Mouse (Mus musculus) heart, adult 9 months (tissue): ENCODE results near the gene Lancl2.

ENCODE experiments used
- DNase-seq, 2 experiments: peaks; one replicate each; pipeline ENCODE4 v3.0.0; 2022; ENCODE audit warnings: low spot score in 2 of 2

The Lancl2 gene

DNA sequence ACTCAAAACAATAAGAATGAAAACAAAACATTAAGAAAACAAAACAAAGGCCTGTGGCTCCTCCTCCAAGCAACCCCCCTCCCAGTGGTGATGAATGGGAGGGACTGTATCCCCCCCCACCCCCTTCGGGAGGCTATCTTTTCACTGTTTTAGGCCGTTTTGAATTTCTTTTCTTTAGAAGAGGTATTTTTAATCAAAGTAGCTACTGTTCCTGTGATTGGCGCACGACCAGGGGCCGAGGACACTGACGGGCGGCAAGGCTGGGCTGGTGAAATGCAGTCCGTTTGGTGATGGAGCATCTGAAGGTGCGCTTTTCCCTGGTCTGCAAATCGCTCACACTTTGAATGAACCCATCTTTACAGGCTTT, at the start of gene Lancl2:
Gene Lancl2 (plus strand): TSS at position 165 of the 367 bp plus-strand sequence.
- DNase-seq = peak in 1 of 2 experiments; percentile 22

DNA sequence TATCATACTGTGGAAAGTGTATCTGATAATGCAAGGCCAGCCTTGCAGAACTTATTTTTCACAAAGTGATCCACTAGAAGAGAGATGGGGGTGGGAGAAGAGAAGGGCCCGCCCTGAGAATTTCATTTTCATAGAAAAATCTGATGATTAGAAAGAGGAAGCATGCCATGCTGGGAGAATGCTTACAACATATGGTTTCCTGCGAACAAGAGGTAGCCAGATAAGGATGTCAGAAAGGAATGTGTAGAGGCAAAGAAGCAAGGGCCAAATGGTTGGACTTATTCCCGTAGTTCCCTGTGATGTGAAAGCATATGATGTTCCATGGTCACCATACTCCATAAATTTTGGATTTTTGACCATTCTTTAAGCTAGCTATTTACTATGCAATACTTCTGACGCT, 41.0 kb upstream of the Lancl2 start:
- no peak for DNase-seq

- DNase-seq = no peak
These were observed 18.2 kb upstream of the Lancl2 start for GRCm38 (mm10) chr6:57684156-57684555.

- DNase-seq = peak; percentile 90 to 91
These were observed 10.7 kb upstream of the Lancl2 start, which contains the start of gene Pyurf for GRCm38 (mm10) chr6:57691467-57692261. TSS of gene Pyurf (minus strand) at chr6:57692078.

GRCm38 (mm10) chr6:57693116-57693515, 9.2 kb upstream of the Lancl2 start:
- DNase-seq = no peak

GRCm38 (mm10) chr6:57701686-57702085, 654 bp upstream of the Lancl2 start:
- no peak for DNase-seq

DNA sequence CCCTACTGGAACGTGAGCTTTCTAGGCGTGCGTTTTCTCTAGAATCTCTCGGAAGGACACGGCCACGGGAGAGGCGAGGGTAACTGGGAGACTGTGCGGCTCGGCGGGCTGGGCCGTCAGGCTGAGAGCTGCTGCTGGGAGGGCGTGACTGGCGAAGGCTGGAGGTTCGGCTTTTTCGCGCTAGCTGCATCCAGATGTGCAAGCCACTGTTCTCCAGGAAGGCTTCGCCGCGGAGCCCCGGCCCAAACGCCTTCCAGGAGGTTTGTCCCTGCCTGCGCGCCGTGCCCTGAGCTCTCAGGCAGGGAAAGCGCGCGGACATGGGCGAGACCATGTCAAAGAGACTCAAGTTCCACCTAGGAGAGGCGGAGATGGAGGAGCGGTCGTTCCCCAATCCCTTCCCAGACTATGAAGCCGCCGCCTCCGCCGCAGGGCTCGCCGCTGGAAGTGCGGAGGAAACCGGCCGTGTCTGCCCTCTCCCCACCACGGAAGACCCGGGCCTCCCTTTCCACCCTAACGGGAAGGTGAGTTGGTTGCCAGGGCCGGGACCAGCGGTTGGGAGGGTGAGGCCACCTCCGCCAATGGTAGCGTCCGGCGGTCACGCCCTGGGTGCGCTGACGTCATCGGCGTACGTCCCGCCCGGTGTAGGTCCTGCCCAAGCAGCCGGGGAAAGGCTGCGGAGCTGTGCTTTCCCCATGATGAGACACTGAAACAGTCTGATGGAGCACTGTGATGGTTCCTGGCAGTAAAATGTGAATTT, 581 bp downstream of the Lancl2 start:
- DNase-seq = peak; percentile 96 to 97

GRCm38 (mm10) chr6:57703703-57704102, 1.4 kb downstream of the Lancl2 start:
- DNase-seq = peak; percentile 14 to 20

GRCm38 (mm10) chr6:57706721-57707120, 4.4 kb downstream of the Lancl2 start:
- DNase-seq = no peak

GRCm38 (mm10) chr6:57711726-57712125, 9.4 kb downstream of the Lancl2 start:
- no peak for DNase-seq

GRCm38 (mm10) chr6:57721347-57721746, 19.0 kb downstream of the Lancl2 start:
- no peak for DNase-seq

DNA sequence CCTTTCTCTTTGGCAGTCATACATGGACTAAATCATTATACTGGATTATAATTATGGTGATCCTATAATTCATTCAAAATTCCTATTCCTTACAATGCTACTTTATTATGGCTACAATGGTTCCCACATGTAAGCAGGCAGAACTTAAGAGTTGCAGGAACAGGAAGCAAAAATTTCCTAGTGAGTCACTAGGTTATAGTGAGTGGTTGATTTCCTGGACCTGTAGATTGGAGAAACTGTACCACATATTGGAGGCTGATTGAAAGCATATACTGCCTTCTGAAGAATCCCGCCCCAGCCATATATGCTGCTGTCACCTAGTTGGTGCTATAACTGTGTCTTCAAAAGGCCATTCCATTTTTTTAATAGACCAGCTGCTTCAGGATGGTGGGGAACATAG, 40.4 kb downstream of the Lancl2 start:
- no peak for DNase-seq

DNA sequence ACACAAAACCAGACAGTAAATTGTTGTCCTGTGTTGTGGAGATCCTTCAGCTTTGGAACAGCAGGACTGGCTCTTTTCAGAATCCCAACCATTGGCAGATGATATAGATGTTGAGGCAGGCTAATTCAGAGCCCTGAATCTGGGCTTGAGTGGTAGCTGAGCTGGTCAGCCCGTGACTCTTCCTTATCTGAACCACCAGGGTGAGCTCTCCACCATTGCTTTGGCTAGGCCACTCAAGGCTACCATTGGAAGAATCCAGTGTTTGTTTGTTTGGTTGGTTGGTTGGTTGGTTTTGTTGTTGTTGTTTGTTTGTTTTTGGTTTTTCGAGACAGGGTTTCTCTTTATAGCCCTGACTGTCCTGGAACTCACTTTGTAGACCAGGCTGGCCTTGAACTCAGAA, 41.0 kb downstream of the Lancl2 start:
- DNase-seq = no peak

DNA sequence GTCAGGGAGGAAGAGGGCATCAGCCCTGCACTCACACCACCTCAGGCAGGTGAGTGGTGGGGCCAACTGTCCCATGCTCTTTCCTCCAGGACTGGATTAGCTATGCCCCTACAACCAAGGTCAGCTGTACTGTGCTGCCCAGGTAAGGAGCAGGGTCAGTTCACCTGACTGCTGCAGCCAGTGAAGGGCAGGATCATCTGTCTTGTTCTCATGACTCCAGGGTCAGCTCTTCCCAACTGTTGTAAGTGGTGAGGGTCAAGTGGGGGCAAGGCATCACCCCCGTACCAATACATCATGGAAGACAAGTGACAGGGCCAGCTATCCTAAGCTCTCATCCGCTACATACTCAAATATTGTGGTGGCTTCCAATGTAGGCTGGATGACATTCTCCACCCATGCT, 41.8 kb downstream of the Lancl2 start:
- DNase-seq = no peak

GRCm38 (mm10) chr6:57744974-57745747, 42.8 kb downstream of the Lancl2 start:
- DNase-seq = no peak

DNA sequence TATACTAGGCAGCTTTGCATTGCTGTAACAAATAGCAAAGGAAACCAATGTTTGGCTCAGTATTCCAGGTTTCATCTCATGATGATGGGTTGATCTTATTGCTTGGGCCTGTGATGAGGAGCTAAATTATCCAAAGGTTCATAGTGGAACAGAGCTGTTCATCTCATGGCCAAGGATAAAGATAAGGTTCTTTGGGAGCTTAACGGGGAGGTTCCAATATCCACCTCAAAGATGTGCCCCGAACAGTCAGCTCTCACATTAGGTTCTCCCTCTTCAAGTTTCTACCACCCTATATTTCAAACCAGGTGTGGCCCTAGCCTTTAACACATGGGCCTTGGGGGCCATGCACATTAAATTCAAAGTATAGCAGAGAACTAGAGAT, 43.4 kb downstream of the Lancl2 start:
- no peak for DNase-seq

DNA sequence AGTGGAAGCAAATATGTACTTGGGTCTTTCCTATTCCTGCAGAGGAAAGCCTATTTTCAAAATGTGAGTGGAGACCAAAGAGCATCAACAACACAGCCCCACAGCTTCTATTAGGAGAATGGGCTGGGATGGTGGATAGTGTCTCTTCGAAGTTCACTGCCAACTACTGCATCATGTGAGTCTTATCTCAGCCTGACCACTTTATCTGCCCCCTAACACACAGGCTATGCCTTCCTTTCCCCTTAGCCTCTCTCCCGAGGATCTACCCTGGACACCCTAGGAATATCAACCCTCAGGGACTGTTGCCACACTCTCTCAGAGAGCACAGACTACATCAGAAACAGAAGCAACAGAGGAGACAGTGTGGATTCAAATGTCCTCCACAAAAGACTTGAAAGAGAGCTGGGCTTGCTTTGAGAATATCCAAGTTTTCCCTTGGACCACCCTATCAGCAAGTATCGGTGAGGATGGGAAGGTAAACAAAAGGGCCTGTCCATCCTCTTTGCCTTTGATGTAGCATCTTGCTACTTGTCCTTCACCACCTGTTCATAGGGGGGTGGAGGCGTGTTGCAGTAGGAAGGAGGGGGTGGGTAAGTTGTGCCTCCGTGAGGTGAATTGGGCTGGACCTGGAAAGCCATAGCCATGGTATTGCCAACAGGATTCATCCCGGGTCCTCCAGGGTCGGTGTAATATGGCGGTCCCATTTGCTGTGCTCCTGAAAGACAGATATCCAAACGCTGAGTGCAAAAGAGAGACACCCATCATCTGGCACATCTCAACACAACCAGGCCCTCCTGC, 51.8 kb downstream of the Lancl2 start:
- DNase-seq = no peak

DNA sequence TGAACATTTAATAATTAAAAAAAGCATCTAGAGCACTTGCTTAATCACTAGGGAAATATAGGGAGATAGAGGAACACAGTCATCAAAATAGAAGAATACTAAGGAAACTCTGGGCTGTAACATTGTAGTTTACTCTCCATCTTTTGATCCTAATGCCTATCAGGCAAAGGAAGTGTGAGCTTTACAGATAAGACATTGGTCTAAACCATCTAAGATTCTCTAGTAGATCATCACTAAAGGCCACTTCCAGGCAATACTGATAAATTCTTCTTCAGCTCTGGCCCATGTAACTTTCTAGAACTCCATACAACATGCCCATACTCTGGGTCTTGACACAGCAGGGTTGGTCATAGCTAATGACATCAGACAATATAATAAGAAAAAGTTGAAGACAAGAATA, 60.7 kb downstream of the Lancl2 start:
- no peak for DNase-seq

GRCm38 (mm10) chr6:57765095-57765878, 62.9 kb downstream of the Lancl2 start:
- peak; percentile 11 to 17 for DNase-seq

DNA sequence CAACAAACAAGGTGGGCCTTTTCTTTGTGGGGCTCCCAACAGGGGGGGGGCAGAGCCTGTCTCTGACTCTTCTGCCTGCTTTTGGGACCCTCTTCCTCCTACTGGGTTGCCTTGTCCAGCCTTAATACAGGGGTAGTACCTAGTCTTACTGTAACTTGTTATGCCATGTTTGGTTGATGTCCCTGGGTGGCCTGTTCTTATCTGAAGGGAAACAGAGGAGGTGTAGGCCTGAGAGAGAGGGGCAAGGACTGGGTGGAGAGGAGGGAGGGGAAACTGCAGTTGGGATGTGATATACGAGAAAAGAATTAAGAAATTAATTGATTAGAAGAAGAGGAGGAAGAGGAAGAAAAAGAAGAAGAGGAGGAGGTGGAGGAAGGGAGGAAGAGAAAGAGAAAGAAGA, 63.9 kb downstream of the Lancl2 start:
- DNase-seq = no peak
